Mouse (Mus musculus): ENCODE measurements at regions not wholly inside any gene's neighbourhood (a gene's known extent, or its start where the extent isn't known, plus 50 kb on each side); places are given as distances from the start of the nearest gene placed in this dataset.

GRCm38 (mm10) chr3:120217710-120218109 is 433.4 kb upstream of the Ptbp2 start:
- no peak for DNase-seq

DNA sequence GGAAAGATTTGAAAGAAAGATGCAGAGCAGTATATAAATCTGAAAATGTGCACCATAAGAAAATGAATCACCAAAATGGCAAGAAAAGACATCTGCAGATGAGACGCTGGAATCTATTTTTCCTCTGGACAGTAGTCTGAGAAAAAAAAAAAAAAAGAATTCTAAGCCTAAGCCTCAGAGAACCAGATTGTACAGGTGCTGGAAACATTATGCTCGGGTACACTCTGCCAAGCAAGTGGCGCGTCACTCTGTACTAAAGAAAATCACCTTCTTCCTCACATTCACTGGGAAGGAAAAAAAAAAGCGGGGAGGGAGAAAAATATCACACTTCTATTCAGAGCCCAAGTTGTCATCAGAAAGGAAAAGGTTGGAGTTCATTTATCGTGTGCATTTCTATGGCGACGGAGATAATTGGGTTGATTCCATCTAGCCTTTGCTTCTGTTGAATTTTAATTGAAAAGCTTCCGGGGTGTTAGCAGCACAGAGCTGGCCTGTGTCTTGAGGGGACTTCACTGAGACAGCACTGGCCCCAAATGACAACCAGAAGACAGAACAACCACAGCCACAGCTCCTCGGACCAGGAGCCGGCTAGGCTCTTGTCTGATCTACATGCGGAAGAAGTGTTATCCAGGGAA is 430.5 kb upstream of the Ptbp2 start:
- no peak for DNase-seq

DNA sequence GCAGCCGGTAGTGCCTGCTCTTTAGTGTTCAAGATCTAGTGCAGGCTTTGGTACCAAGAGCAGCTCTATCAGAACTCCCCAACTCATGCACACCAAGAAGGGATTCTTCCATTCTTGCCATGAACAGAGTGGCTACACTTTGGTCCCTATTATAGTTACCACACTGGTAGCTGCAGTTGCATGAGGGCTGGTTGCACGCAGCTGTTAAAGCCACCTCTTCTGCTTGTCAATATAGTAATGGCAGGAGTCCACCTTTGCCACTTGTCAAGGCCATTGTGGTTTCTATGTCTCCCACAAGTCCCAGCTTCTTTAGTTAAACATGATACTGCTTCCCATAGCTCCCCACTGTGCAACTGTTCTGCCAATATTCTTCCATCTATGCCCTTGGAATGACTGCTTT is 415.1 kb upstream of the Ptbp2 start:
- no peak for DNase-seq

GRCm38 (mm10) chr3:120194501-120194900 is 410.2 kb upstream of the Ptbp2 start:
- DNase-seq = no peak

DNA sequence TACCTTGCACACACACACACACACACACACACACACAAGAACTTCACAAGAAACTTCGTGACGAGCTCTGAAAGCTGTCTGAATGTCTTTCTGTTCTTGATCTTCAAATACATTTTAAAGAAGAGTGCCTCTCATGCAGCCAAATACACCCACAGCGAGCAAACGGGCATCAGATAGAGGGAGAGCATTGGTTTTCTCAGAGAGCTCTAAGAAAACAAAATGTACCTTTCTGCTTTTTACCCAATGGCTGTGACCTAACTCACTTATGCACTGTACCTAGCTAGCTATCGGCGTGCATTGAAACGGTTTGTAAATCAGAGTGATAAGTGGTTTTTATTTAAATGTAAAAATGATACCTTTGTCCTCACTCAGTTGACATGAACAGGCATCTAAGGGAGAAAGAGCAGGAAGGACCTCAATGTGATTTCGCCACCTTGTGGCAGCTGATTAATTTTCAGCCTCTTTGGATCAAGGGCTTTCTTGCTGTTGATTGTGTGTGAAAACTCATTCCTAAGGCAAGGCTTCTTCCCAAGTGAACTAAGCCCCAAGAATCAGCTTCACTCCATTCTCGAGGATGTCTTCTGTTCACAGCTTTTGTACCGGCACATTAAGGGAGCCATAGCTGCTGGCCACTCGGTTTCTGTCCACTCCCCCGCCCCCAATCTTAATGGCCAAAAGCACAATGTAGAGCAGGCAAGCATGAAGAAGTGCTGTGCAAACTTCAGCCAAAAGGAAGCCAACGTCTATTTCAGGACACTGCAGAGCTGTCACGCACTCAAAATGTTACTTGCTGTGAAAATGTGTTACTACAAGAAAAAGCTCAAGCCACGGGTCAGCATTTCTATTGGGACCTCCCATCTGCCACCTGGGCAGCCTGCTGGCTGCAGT is 408.4 kb upstream of the Ptbp2 start:
- peak; percentile 24 for DNase-seq

DNA sequence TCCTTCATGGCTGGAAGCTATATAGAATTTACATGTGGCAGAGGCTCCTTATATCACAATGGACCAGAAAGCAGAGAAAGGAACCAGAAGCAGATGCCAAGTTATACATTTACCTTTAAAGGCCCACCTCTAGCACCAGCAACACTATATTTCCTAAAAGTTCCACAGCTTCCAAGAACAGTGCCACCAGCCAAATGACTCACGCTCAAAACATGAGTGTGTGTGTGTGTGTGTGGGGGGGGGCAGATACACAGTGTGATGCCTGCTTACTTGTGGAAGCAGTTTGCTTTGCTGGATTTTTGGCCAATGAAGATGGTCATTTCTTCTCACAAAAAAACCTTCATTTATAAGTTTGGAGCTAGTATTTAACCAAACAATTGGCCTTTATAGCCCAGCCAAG is 405.3 kb upstream of the Ptbp2 start:
- DNase-seq = no peak

GRCm38 (mm10) chr3:120180931-120181610 is 396.8 kb upstream of the Ptbp2 start:
- no peak for DNase-seq

DNA sequence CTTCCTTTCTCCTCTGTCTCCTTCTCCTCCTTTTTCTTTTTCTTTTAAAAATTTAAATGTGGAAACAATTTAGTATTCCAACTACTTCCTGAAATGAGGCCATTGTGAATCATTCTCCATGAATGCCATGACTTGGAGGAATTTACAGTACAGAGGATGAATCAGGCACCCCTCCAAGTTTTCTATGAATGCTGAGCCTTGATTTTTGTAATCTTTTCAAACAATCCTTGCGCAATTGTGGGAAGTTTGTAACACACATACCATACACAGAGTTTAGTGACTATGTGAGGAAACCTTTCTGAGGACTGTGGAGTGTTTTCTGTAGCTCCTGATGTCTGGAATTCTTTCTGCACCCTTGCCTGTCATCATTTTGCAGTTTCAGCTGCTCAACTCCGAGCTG is 391.4 kb upstream of the Ptbp2 start:
- no peak for DNase-seq

Data from adrenal gland, adult 8-10 months (tissue).